Mouse (Mus musculus): ENCODE measurements around the gene Prr22. TPM values are rescaled to one million over a fixed set of nuclear protein-coding genes. Genes with fewer than 3 reads are reported as not detected.

Prr22 gene
- polyA plus RNA-seq (2012; rRNA removed), result 2.0 and 3.7 TPM in 2 replicates

DNA sequence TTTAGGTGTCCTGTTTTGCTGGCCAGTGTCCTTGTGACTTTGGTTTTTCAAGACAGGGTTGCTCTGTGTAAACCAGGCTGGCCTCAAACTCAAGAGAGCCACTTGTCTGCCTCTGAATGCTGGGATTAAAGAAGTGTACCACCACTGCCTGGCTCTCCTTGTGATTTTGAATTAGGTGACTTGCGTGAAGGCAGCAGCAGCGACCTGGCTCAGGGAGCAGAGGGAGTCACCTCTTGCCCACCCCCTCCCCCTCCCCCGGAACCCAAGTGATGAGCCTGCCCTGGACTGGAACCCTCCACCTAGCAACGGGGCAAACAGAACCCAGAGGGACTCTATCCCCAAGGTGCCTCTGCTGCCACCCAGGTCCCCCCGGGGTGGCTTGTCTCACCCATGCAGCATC, at the start of gene Prr22:
TSS of gene Prr22 (plus strand) at position 301 of the 400 bp plus-strand sequence.
- peaks cover 34% of the 10 kb centered on the region for H3K36me3 ChIP-seq (ENCODE audit: control insufficient read depth, insufficient read depth, low read length)
- WGBS, result 88% methylated on average over 5 of the region's 5 CpGs
- H3K27ac ChIP-seq (ENCODE audit: insufficient read depth, low read depth, low read length), result no peak within 1 kb of the TSS
- no peaks in the 10 kb centered on the region for H3K27me3 ChIP-seq (ENCODE audit: control insufficient read depth, insufficient read depth, low read length)
- H3K4me1 ChIP-seq (ENCODE audit: control insufficient read depth, insufficient read depth, insufficient read length, low read length), result peaks cover 6% of the 10 kb centered on the region
- H3K4me3 ChIP-seq (ENCODE audit: low read depth, low read length), result no peak within 1 kb of the TSS
- TF ChIP-seq CTCF (IDR thresholded peaks at IDR 0.05; ENCODE audit: extremely low read depth, insufficient read length, insufficient replicate concordance, low read depth, low read length), result no peak
- TF ChIP-seq POLR2A (IDR thresholded peaks at IDR 0.05; ENCODE audit: low read depth, low read length), result no peak

DNA sequence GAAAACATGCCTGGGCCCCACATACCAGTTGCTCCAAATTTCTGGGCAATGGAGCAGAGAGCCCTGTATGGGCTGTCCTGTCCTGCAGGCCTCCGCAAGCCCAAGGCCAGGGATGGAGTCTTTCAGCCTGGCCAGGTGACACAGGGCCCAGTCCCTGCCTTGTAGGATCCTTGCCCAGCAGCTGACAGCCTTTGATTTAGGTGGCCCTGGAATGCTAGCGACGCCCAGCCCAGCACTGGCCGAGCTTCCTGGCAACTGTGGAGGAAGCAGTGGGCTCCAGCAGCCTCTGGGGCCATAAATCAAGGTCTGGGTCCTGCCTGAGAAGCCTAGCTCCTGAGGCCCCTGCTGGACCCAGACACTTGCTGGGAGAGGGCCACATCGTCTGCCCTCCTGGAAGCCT, 47.6 kb upstream of the Prr22 start:
- whole genome bisulfite sequencing, result 61% methylated on average over 5 of the region's 5 CpGs
- peaks cover 19% of the 10 kb centered on the region for H3K36me3 ChIP-seq (ENCODE audit: control insufficient read depth, insufficient read depth, low read length)
- H3K27ac ChIP-seq (ENCODE audit: insufficient read depth, low read depth, low read length), result no peak overlapping the region
- no peak overlapping the region for H3K4me3 ChIP-seq (ENCODE audit: low read depth, low read length)
- H3K4me1 ChIP-seq (ENCODE audit: control insufficient read depth, insufficient read depth, insufficient read length, low read length), result peaks cover 4% of the 10 kb centered on the region
- no peaks in the 10 kb centered on the region for H3K27me3 ChIP-seq (ENCODE audit: control insufficient read depth, insufficient read depth, low read length)
- no peak for TF ChIP-seq POLR2A (IDR thresholded peaks at IDR 0.05; ENCODE audit: low read depth, low read length)
- no peak for TF ChIP-seq CTCF (IDR thresholded peaks at IDR 0.05; ENCODE audit: extremely low read depth, insufficient read length, insufficient replicate concordance, low read depth, low read length)

DNA sequence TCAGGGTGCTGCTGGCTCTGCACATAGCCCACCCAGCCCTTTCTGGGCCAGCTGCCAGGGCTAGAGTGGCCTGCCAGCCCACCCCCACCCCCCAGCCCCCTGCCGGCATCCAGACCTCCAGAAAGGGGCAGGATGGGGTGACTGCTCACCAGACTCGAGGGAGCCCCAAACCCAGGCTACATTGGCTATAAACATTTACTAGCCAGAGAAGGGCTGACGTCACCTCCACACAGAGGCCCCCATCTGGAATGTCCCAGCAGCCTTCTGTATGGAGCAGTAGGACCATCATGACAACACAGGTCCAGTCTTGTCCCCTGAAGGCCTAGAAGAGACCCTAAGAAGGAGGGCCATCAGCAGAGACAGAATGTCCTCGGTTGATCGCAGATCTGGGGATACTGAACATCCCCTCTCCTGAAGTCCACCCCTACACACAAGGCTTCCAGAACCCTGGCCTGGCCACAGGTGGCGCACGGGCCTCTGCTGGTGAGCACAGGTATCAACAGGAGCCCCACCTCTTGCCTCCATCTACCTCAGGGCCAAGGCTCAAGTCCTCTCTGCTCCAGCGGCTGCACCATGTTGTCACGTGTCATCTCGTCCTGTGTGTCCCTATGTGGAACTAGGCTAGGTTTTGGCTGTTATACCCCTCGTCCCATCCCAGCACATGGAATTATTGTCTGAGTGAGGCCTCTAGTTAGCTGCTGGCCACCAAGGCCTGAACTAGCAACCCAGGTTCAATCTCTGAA, 46.5 kb upstream of the Prr22 start:
- H3K4me3 ChIP-seq (ENCODE audit: low read depth, low read length), result no peak overlapping the region
- H3K36me3 ChIP-seq (ENCODE audit: control insufficient read depth, insufficient read depth, low read length), result peaks cover 19% of the 10 kb centered on the region
- no peak overlapping the region for H3K27ac ChIP-seq (ENCODE audit: insufficient read depth, low read depth, low read length)
- H3K27me3 ChIP-seq (ENCODE audit: control insufficient read depth, insufficient read depth, low read length), result no peaks in the 10 kb centered on the region
- TF ChIP-seq CTCF (IDR thresholded peaks at IDR 0.05; ENCODE audit: extremely low read depth, insufficient read length, insufficient replicate concordance, low read depth, low read length), result peak; percentile 31; the same call in 1 of the 2 replicates
- TF ChIP-seq POLR2A (IDR thresholded peaks at IDR 0.05; ENCODE audit: low read depth, low read length), result no peak
- WGBS, result 78% methylated on average over 11 of the region's 11 CpGs
- peaks cover 12% of the 10 kb centered on the region for H3K4me1 ChIP-seq (ENCODE audit: control insufficient read depth, insufficient read depth, insufficient read length, low read length)

DNA sequence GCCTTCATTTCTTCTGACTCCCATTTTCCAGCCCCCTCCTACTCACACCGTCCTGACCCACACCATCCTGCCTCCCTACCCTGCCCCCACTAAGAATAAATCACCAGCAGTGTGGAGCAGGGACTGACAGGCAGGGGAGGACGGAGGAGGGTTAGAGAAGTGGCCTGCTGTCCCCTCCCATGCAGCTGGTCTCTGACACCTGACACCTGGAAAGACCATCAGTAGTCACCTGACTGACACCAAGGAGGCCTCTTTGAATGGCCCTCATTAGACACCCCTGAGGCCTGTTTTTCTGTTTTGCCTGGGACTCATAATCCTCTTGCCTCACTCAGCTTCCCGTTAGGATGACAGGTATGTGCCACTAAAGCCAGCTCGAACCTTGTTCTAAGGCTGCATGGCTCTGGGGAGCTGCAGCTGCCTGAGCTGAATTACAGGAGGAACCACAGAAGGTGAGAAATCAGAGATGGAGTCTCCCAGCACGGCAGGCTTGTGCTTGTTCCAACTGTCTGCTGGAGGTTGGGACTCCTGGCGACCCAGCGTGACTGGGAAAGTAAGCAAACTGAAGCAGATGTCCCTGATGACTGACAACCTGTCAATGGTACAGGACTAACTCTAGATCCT, 42.9 kb upstream of the Prr22 start:
- WGBS, result 26% methylated on average over 7 of the region's 7 CpGs
- Histone ChIP-seq H3K4me3 (ENCODE audit: low read depth, low read length) (no peak overlapping the region), H3K27ac (ENCODE audit: insufficient read depth, low read depth, low read length) (no peak overlapping the region), H3K4me1 (ENCODE audit: control insufficient read depth, insufficient read depth, insufficient read length, low read length) (peaks cover 8% of the 10 kb centered on the region), H3K27me3 (ENCODE audit: control insufficient read depth, insufficient read depth, low read length) (no peaks in the 10 kb centered on the region), H3K36me3 (ENCODE audit: control insufficient read depth, insufficient read depth, low read length) (peaks cover 10% of the 10 kb centered on the region)
- TF ChIP-seq POLR2A (IDR thresholded peaks at IDR 0.05; ENCODE audit: low read depth, low read length) (no peak; the same call in 1 of the 2 replicates), CTCF (IDR thresholded peaks at IDR 0.05; ENCODE audit: extremely low read depth, insufficient read length, insufficient replicate concordance, low read depth, low read length) (no peak)

DNA sequence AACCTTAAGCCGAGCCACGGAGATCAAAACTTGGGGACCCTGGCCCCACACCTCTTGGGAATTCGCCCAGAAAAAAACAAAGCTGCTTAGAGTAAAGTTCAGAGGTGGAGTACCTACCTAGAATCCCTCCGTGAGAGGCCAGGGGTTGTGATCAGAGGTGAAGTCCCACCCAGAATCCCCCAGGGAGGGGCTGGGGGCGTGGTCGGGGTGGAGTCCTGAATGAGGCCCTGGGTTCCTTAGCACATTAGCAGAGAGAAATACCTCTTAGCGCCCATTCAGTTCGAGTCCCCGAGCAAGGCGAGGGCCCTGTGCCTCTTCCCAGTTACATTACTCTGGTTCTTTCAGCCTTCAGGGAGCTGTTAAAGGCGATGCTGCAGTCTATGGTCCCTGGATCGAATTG, 42.4 kb upstream of the Prr22 start:
- no peak overlapping the region for H3K4me3 ChIP-seq (ENCODE audit: low read depth, low read length)
- 10% methylated on average over 12 of the region's 12 CpGs for WGBS
- TF ChIP-seq CTCF (IDR thresholded peaks at IDR 0.05; ENCODE audit: extremely low read depth, insufficient read length, insufficient replicate concordance, low read depth, low read length), result no peak
- no peak for TF ChIP-seq POLR2A (IDR thresholded peaks at IDR 0.05; ENCODE audit: low read depth, low read length)
- H3K27me3 ChIP-seq (ENCODE audit: control insufficient read depth, insufficient read depth, low read length), result no peaks in the 10 kb centered on the region
- H3K36me3 ChIP-seq (ENCODE audit: control insufficient read depth, insufficient read depth, low read length), result peaks cover 7% of the 10 kb centered on the region
- H3K4me1 ChIP-seq (ENCODE audit: control insufficient read depth, insufficient read depth, insufficient read length, low read length), result peaks cover 8% of the 10 kb centered on the region
- no peak overlapping the region for H3K27ac ChIP-seq (ENCODE audit: insufficient read depth, low read depth, low read length)

DNA sequence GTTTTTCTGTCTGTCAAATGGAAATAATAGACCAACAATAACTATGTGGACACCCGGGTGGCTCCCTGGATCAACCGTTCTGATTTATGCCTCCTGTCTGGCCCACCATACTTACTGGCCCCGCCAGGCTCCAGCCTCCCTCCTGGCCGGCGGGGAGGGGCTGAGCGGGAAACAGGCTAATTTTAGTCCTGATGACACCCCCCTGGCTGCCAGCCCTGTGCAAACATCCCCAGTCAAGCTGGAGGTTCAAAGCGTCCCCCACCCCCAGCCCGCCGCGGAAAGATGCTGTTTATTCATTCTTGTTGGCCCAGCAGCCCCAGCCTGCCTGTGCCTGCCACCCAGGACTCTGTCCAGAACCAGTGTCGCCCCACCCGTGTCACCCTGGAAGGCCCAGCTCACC, 41.9 kb upstream of the Prr22 start:
- H3K27me3 ChIP-seq (ENCODE audit: control insufficient read depth, insufficient read depth, low read length), result no peaks in the 10 kb centered on the region
- no peak overlapping the region for H3K4me3 ChIP-seq (ENCODE audit: low read depth, low read length)
- TF ChIP-seq CTCF (IDR thresholded peaks at IDR 0.05; ENCODE audit: extremely low read depth, insufficient read length, insufficient replicate concordance, low read depth, low read length) (no peak), POLR2A (IDR thresholded peaks at IDR 0.05; ENCODE audit: low read depth, low read length) (no peak)
- 19% methylated on average over 12 of the region's 12 CpGs for WGBS
- peaks cover 8% of the 10 kb centered on the region for H3K4me1 ChIP-seq (ENCODE audit: control insufficient read depth, insufficient read depth, insufficient read length, low read length)
- no peak overlapping the region for H3K27ac ChIP-seq (ENCODE audit: insufficient read depth, low read depth, low read length)
- peaks cover 4% of the 10 kb centered on the region; the same call in 1 of the 2 replicates for H3K36me3 ChIP-seq (ENCODE audit: control insufficient read depth, insufficient read depth, low read length)

DNA sequence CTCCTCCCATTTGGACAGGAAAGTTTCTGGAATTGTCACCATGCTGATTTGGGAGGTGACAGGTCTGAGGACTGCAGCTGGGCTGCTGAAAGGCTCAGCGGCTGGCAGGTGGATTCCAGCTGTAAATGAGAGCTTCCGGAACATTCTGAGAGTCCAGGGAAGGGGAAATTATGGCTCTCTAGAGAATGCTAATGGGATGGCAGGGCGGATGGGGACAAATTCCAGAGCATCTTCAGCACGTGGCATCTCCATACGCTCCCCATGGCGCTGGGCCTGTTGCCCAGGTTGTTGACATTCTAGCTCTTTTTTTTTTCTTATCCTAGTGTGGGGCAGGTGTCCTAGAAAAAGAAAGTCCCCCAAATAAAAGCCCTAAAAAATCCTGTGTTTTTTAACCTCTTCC, 40.9 kb upstream of the Prr22 start:
- 21% methylated on average over 6 of the region's 6 CpGs for WGBS
- Histone ChIP-seq H3K27me3 (ENCODE audit: control insufficient read depth, insufficient read depth, low read length) (no peaks in the 10 kb centered on the region), H3K4me1 (ENCODE audit: control insufficient read depth, insufficient read depth, insufficient read length, low read length) (peaks cover 8% of the 10 kb centered on the region), H3K36me3 (ENCODE audit: control insufficient read depth, insufficient read depth, low read length) (no peaks in the 10 kb centered on the region), H3K4me3 (ENCODE audit: low read depth, low read length) (no peak overlapping the region), H3K27ac (ENCODE audit: insufficient read depth, low read depth, low read length) (no peak overlapping the region)
- TF ChIP-seq CTCF (IDR thresholded peaks at IDR 0.05; ENCODE audit: extremely low read depth, insufficient read length, insufficient replicate concordance, low read depth, low read length) (no peak), POLR2A (IDR thresholded peaks at IDR 0.05; ENCODE audit: low read depth, low read length) (no peak)

Data from small intestine, adult 2 months (tissue).